Mouse (Mus musculus): ENCODE measurements around the gene Ccdc85b.

DNA sequence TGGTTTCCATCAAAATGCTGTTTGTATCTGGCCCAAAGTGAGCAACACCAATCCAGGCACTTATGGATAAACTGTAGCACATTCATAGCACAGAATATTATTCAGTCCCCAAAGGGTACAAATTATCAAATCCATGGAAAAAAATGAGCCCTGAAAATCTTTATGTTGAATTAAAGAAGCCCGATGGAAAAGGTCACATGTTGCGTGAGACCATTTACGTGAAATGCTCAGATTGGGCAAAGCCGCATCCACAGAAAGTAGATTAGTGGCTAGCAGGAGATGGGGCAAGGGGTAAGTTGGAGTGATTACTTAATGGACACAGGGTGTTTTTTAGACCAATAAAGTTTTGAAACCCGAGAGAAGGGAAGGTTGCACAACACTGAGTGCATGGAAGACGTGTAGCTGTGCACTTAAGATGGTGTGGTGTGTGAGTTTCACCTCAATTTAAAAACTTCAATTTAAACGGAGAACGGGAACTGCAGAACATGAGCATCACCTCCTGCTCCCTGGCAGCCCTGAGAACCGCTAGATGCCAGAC lies 13.3 kb downstream of the Ccdc85b start:
- TF ChIP-seq CTCF (IDR thresholded peaks at IDR 0.05; ENCODE audit: low read depth, low read length) (no peak), POLR2A (IDR thresholded peaks at IDR 0.05; ENCODE audit: insufficient read depth, low read length) (no peak)

Measured in ES-Bruce4 (cell line).